Mouse (Mus musculus) embryonic facial prominence, embryonic 13.5 days (tissue): ENCODE data around the gene Il2ra. TPM values are rescaled to one million over a fixed set of nuclear protein-coding genes. Genes with fewer than 3 reads are reported as not detected.

Experiments
- ATAC-seq: fragments of 200-750 bp; cut with Nextera tagmentation; 2 replicates; pipeline ENCODE4 v1.8.0; 2017; ENCODE audit warnings: low read depth; ENCODE audit not compliant: insufficient number of reproducible peaks, insufficient read depth, low FRiP score, low TSS enrichment
- H3K27ac ChIP-seq: fragments of 300-500 bp; sonication (generic); 2 replicates; pipeline ENCODE4 v1.5.1; 2015; ENCODE audit warnings: moderate library complexity, mild to moderate bottlenecking, inconsistent platforms
- H3K27me3 ChIP-seq: fragments of 300-500 bp; sonication (generic); 2 replicates; pipeline ENCODE4 v1.6.1; 2015; ENCODE audit warnings: mild to moderate bottlenecking, inconsistent platforms
- H3K36me3 ChIP-seq: fragments of 300-500 bp; sonication (generic); 2 replicates; pipeline ENCODE4 v1.6.1; 2015; ENCODE audit warnings: mild to moderate bottlenecking, inconsistent platforms
- H3K4me1 ChIP-seq: fragments of 300-500 bp; sonication (generic); 2 replicates; pipeline ENCODE4 v1.6.1; 2015; ENCODE audit warnings: inconsistent platforms
- H3K4me2 ChIP-seq: fragments of 300-500 bp; sonication (generic); 2 replicates; pipeline ENCODE4 v1.6.1; 2015; ENCODE audit warnings: moderate library complexity, mild to moderate bottlenecking, inconsistent platforms
- H3K4me3 ChIP-seq: fragments of 300-500 bp; sonication (generic); 2 replicates; pipeline ENCODE4 v1.5.1; 2015; ENCODE audit warnings: mild to moderate bottlenecking, inconsistent platforms
- H3K9ac ChIP-seq: fragments of 300-500 bp; sonication (generic); 2 replicates; pipeline ENCODE4 v1.6.1; 2015; ENCODE audit warnings: mild to moderate bottlenecking, inconsistent platforms
- H3K9me3 ChIP-seq: fragments of 300-500 bp; sonication (generic); 2 replicates; pipeline ENCODE4 v1.6.1; 2016; ENCODE audit warnings: inconsistent platforms
- WGBS: fragments of 180-500 bp; shearing (Covaris S2); methylation state at CpG from one replicate; pipeline ENCODE4 v1.1.7; 2015; ENCODE audit warnings: mixed read lengths; 5-methylcytosine and 5-hydroxymethylcytosine counted together
- polyA plus RNA-seq: library from polyadenylated mRNA; unstranded; fragments of >200 nt; fragmentation: Nextera tagmentation; extraction: Ambion mirVana; gene quantifications from 2 replicates; pipeline ENCODE4 v1.2.1, GENCODE M21; 2015

Gene Il2ra
- polyA plus RNA-seq, 1 experiment from 2014 or later: not detected

GRCm38 (mm10) chr2:11679626-11680025, 37.0 kb downstream of the Il2ra start:
- 73% methylated on average over 7 of the region's 7 CpGs for WGBS
- H3K27ac ChIP-seq: no peak overlapping the region
- no peaks in the 10 kb centered on the region for H3K27me3 ChIP-seq
- H3K36me3 ChIP-seq: no peaks in the 10 kb centered on the region
- H3K9ac ChIP-seq: no peak overlapping the region
- no peak for ATAC-seq
- no peak overlapping the region for H3K4me3 ChIP-seq
- no peaks in the 10 kb centered on the region for H3K9me3 ChIP-seq
- H3K4me1 ChIP-seq: no peaks in the 10 kb centered on the region
- H3K4me2 ChIP-seq: no peak overlapping the region

- no peak for ATAC-seq
- H3K4me1 ChIP-seq: no peaks in the 10 kb centered on the region
- H3K27me3 ChIP-seq: no peaks in the 10 kb centered on the region
- 72% methylated on average over 4 of the region's 4 CpGs for whole genome bisulfite sequencing
- no peak overlapping the region for H3K9ac ChIP-seq
- no peak overlapping the region for H3K27ac ChIP-seq
- no peak overlapping the region for H3K4me3 ChIP-seq
- H3K4me2 ChIP-seq: no peak overlapping the region
- no peaks in the 10 kb centered on the region for H3K36me3 ChIP-seq
- no peaks in the 10 kb centered on the region for H3K9me3 ChIP-seq
These were observed 40.1 kb downstream of the Il2ra start for GRCm38 (mm10) chr2:11682712-11683111.

GRCm38 (mm10) chr2:11686512-11686911, 43.9 kb downstream of the Il2ra start:
- WGBS: 70% methylated on average over 4 of the region's 4 CpGs
- H3K27me3 ChIP-seq: no peaks in the 10 kb centered on the region
- ATAC-seq: no peak
- no peak overlapping the region for H3K4me3 ChIP-seq
- no peak overlapping the region for H3K27ac ChIP-seq
- H3K4me2 ChIP-seq: no peak overlapping the region
- no peaks in the 10 kb centered on the region for H3K4me1 ChIP-seq
- H3K9me3 ChIP-seq: no peaks in the 10 kb centered on the region
- no peak overlapping the region for H3K9ac ChIP-seq
- H3K36me3 ChIP-seq: no peaks in the 10 kb centered on the region

GRCm38 (mm10) chr2:11687436-11687835, 44.8 kb downstream of the Il2ra start:
- Histone ChIP-seq H3K9ac (no peak overlapping the region), H3K27me3 (no peaks in the 10 kb centered on the region), H3K4me2 (no peak overlapping the region), H3K4me1 (no peaks in the 10 kb centered on the region), H3K9me3 (no peaks in the 10 kb centered on the region), H3K27ac (no peak overlapping the region), H3K36me3 (no peaks in the 10 kb centered on the region), H3K4me3 (no peak overlapping the region)
- no peak for ATAC-seq
- WGBS: 7% methylated on average over 3 of the region's 3 CpGs

- no peak for ATAC-seq
- H3K36me3 ChIP-seq: no peaks in the 10 kb centered on the region
- H3K27me3 ChIP-seq: no peaks in the 10 kb centered on the region
- WGBS: 66% methylated on average over 8 of the region's 8 CpGs
- H3K4me3 ChIP-seq: no peak overlapping the region
- no peak overlapping the region for H3K4me2 ChIP-seq
- no peaks in the 10 kb centered on the region for H3K4me1 ChIP-seq
- no peak overlapping the region for H3K9ac ChIP-seq
- H3K9me3 ChIP-seq: no peaks in the 10 kb centered on the region
- H3K27ac ChIP-seq: no peak overlapping the region
These were observed 47.7 kb downstream of the Il2ra start for GRCm38 (mm10) chr2:11690201-11690890.

GRCm38 (mm10) chr2:11693352-11693751, 50.7 kb downstream of the Il2ra start:
- Histone ChIP-seq H3K9me3 (no peaks in the 10 kb centered on the region), H3K27me3 (no peaks in the 10 kb centered on the region), H3K4me2 (no peak overlapping the region), H3K9ac (no peak overlapping the region), H3K4me3 (no peak overlapping the region), H3K36me3 (no peaks in the 10 kb centered on the region), H3K27ac (no peak overlapping the region), H3K4me1 (no peaks in the 10 kb centered on the region)
- no peak for ATAC-seq
- 87% methylated on average over 4 of the region's 4 CpGs for WGBS

GRCm38 (mm10) chr2:11694104-11694503, 51.5 kb downstream of the Il2ra start:
- no peaks in the 10 kb centered on the region for H3K9me3 ChIP-seq
- no peak overlapping the region for H3K27ac ChIP-seq
- no peak overlapping the region for H3K4me2 ChIP-seq
- no peaks in the 10 kb centered on the region for H3K27me3 ChIP-seq
- H3K4me1 ChIP-seq: no peaks in the 10 kb centered on the region
- WGBS: 88% methylated on average over 2 of the region's 2 CpGs
- no peak overlapping the region for H3K9ac ChIP-seq
- no peaks in the 10 kb centered on the region for H3K36me3 ChIP-seq
- no peak for ATAC-seq
- no peak overlapping the region for H3K4me3 ChIP-seq

GRCm38 (mm10) chr2:11695867-11696266, 53.3 kb downstream of the Il2ra start:
- H3K4me1 ChIP-seq: no peaks in the 10 kb centered on the region
- 0 out of 2 replicates have a peak, but pooled peaks cover 2% of the 10 kb centered on the region for H3K9me3 ChIP-seq
- ATAC-seq: no peak
- H3K4me2 ChIP-seq: no peak overlapping the region
- no peak overlapping the region for H3K9ac ChIP-seq
- no peaks in the 10 kb centered on the region for H3K36me3 ChIP-seq
- no peak overlapping the region for H3K27ac ChIP-seq
- H3K27me3 ChIP-seq: no peaks in the 10 kb centered on the region
- no peak overlapping the region for H3K4me3 ChIP-seq
- WGBS: 72% methylated on average over 2 of the region's 2 CpGs

- no peak for ATAC-seq
- H3K4me1 ChIP-seq: no peaks in the 10 kb centered on the region
- no peak overlapping the region for H3K4me2 ChIP-seq
- H3K4me3 ChIP-seq: no peak overlapping the region
- 46% methylated on average over 5 of the region's 5 CpGs for WGBS
- no peaks in the 10 kb centered on the region for H3K27me3 ChIP-seq
- 0 out of 2 replicates have a peak, but pooled peaks cover 2% of the 10 kb centered on the region for H3K9me3 ChIP-seq
- no peak overlapping the region for H3K27ac ChIP-seq
- H3K9ac ChIP-seq: no peak overlapping the region
- no peaks in the 10 kb centered on the region for H3K36me3 ChIP-seq
These were observed 56.4 kb downstream of the Il2ra start for GRCm38 (mm10) chr2:11698994-11699393.

GRCm38 (mm10) chr2:11699905-11700304, 57.3 kb downstream of the Il2ra start:
- Histone ChIP-seq H3K27ac (no peak overlapping the region), H3K9me3 (0 out of 2 replicates have a peak, but pooled peaks cover 2% of the 10 kb centered on the region), H3K27me3 (peaks cover 8% of the 10 kb centered on the region), H3K36me3 (no peaks in the 10 kb centered on the region), H3K9ac (no peak overlapping the region), H3K4me1 (no peaks in the 10 kb centered on the region), H3K4me2 (no peak overlapping the region), H3K4me3 (no peak overlapping the region)
- 90% methylated on average over 2 of the region's 2 CpGs for WGBS
- no peak for ATAC-seq

- no peaks in the 10 kb centered on the region for H3K9me3 ChIP-seq
- no peak within 1 kb of the TSS for H3K27ac ChIP-seq
- H3K27me3 ChIP-seq: peaks cover 48% of the 10 kb centered on the region
- under 1% methylated on average over 37 of the region's 37 CpGs for WGBS
- peak within 1 kb of the TSS; percentile 99 for H3K4me2 ChIP-seq
- no peaks in the 10 kb centered on the region for H3K36me3 ChIP-seq
- H3K9ac ChIP-seq: peak within 1 kb of the TSS; percentile 72
- H3K4me3 ChIP-seq: peak within 1 kb of the TSS; percentile 65
- peaks cover 12% of the 10 kb centered on the region for H3K4me1 ChIP-seq
- ATAC-seq: peak; percentile 53; the same call in 1 of the 2 replicates
These were observed 62.8 kb downstream of the Il2ra start, which contains the start of gene Il15ra for GRCm38 (mm10) chr2:11705201-11706025. Il15ra (plus strand) TSS chr2:11705290.
